Mouse (Mus musculus): ENCODE measurements around the gene Pard6b. TPM values are rescaled to one million over a fixed set of nuclear protein-coding genes. Genes with fewer than 3 reads are reported as not detected.
"Not testable (repeated sequence)": the region's sequence is repeated elsewhere in the genome, so short reads cannot be mapped to it uniquely, and the experiment has no call there.

The Pard6b gene
- polyA plus RNA-seq, 1 experiment from 2014 or later, result 7.1 TPM

DNA sequence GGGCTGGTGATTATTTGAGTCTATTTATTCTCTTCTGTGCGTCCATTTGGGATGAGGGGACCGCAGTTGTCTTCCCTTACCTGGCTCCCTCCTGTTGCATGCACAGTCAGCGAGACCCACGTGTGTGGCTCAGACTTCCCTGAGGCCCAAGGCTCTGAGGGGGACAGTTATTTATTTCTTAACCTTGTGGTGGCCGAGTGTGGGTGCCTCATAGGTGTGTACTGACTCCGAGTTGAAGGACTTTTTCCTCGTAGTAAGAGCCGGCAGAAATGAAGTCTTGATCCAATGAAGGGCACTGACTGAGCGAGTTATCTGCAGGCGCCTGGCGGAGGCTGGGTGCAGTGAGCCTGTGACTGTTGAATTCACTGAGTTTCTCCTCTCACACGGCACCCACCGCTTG lies 19.2 kb downstream of the Pard6b start:
- 86% methylated on average over 13 of the region's 13 CpGs for WGBS
- Histone ChIP-seq H3K9me3 (ENCODE audit: control insufficient read depth, low read length) (no peaks in the 10 kb centered on the region), H3K36me3 (ENCODE audit: control insufficient read depth, insufficient read depth, low read length) (no peaks in the 10 kb centered on the region), H3K4me3 (ENCODE audit: low read depth, low read length) (no peak overlapping the region), H3K9ac (ENCODE audit: low read depth, low read length) (no peak overlapping the region), H3K27ac (ENCODE audit: low read depth, low read length) (no peak overlapping the region), H3K27me3 (ENCODE audit: control insufficient read depth, insufficient read depth, low read length) (no peaks in the 10 kb centered on the region), H3K4me1 (replicated peaks; ENCODE audit: control insufficient read depth, insufficient read depth, low read length) (no peaks in the 10 kb centered on the region), H3K4me2 (replicated peaks; ENCODE audit: low read depth, low read length) (no peak overlapping the region)
- no peak for ATAC-seq (ENCODE audit: low FRiP score)
- DNase-seq (ENCODE audit: low spot score), result no peak

DNA sequence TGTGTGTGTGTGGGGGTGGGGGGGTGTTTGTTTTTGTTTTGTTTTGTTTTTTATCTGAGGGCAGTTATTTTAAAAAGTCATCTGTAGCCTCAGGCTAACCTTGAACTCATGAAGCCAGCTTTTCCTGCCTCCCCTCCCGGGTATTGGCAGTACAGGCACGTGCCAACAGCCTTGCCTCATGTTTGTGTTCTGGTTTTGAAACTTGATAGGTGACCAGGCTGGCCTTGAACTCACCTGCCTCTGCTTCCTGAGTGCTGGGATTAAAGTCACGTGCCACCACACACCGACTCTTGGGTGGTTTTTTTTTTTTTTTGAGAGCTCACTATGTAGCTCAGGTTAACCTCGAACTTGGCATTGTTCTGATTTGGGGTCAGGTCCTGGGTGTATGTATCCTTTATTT lies 21.0 kb downstream of the Pard6b start:
- 88% methylated on average over 5 of the region's 5 CpGs for WGBS
- no peak overlapping the region for H3K27ac ChIP-seq (ENCODE audit: low read depth, low read length)

DNA sequence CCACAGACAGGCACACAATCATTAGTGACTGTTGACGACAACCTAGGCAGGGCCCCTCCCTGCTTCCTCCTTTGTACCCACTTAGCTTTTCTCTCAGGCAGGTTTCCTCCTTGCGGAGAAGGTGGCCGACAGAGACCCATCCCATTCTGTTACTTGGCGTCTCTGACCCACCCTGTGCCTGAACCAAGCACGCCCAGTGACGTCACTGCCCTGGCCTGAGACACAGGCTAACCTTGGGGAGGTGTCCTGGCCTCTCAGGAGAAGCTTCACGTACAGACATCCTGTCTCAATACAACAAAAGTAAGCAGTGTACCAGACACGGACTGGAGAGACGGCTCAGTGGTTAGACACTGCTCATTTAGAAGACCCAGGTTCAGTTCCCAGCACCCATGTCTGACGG lies 22.5 kb downstream of the Pard6b start:
- WGBS, result 91% methylated on average over 10 of the region's 10 CpGs
- no peak overlapping the region for H3K4me3 ChIP-seq (ENCODE audit: low read depth, low read length)
- no peak for DNase-seq (ENCODE audit: low spot score)
- H3K9me3 ChIP-seq (ENCODE audit: control insufficient read depth, low read length), result no peaks in the 10 kb centered on the region
- no peak overlapping the region for H3K4me2 ChIP-seq (replicated peaks; ENCODE audit: low read depth, low read length)
- H3K9ac ChIP-seq (ENCODE audit: low read depth, low read length), result no peak overlapping the region
- H3K36me3 ChIP-seq (ENCODE audit: control insufficient read depth, insufficient read depth, low read length), result no peaks in the 10 kb centered on the region
- no peak for ATAC-seq (ENCODE audit: low FRiP score)
- no peak overlapping the region for H3K27ac ChIP-seq (ENCODE audit: low read depth, low read length)
- no peaks in the 10 kb centered on the region for H3K4me1 ChIP-seq (replicated peaks; ENCODE audit: control insufficient read depth, insufficient read depth, low read length)
- no peaks in the 10 kb centered on the region for H3K27me3 ChIP-seq (ENCODE audit: control insufficient read depth, insufficient read depth, low read length)

More for the DNA sequence above, 21.0 kb downstream of the Pard6b start:
- no peak for ATAC-seq (ENCODE audit: low FRiP score)
- no peaks in the 10 kb centered on the region for H3K4me1 ChIP-seq (replicated peaks; ENCODE audit: control insufficient read depth, insufficient read depth, low read length)
- no peaks in the 10 kb centered on the region for H3K27me3 ChIP-seq (ENCODE audit: control insufficient read depth, insufficient read depth, low read length)
- no peak overlapping the region for H3K4me3 ChIP-seq (ENCODE audit: low read depth, low read length)
- H3K4me2 ChIP-seq (replicated peaks; ENCODE audit: low read depth, low read length), result no peak overlapping the region
- no peaks in the 10 kb centered on the region for H3K9me3 ChIP-seq (ENCODE audit: control insufficient read depth, low read length)
- no peaks in the 10 kb centered on the region for H3K36me3 ChIP-seq (ENCODE audit: control insufficient read depth, insufficient read depth, low read length)
- H3K9ac ChIP-seq (ENCODE audit: low read depth, low read length), result no peak overlapping the region
- no peak for DNase-seq (ENCODE audit: low spot score)

DNA sequence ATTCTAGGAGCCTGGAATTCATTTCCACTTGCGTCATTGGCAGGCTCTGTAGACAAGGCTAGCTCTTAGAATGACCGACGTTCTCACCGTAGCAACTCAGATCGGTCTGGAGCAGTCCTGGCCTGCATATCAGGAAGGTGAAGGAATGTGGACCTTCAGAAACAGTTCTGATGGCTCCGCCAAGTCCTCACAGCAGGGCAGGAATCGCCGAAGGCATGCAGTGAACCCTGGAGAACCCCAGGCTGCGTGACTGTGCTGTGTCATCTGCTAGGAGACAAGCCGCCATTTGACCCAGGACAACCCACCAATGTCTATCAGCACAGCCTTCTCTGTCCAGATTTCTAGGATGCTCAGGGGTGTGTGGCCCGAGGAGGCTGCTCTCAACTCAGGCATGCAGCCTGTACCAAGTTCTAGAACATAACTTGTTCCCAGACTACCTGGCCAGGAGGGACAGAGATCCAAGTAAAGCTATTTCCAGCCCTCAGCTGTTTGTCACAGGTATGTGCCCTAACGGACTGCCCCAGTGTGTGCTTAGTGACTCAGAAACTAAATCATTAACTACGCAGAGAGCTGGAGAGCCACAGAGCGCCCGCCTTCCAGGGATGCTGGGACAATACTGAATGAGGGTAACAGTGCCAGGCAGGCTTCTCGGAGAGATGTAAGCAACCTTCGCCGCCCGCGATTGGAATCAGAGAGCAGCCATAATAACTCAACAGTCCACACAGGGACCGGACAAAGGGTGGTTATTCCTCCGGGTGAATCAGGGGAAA lies 23.8 kb downstream of the Pard6b start:
- no peaks in the 10 kb centered on the region for H3K9me3 ChIP-seq (ENCODE audit: control insufficient read depth, low read length)
- no peak overlapping the region for H3K27ac ChIP-seq (ENCODE audit: low read depth, low read length)
- H3K9ac ChIP-seq (ENCODE audit: low read depth, low read length), result no peak overlapping the region
- H3K4me1 ChIP-seq (replicated peaks; ENCODE audit: control insufficient read depth, insufficient read depth, low read length), result no peaks in the 10 kb centered on the region
- ATAC-seq (ENCODE audit: low FRiP score) (no peak), DNase-seq (ENCODE audit: low spot score) (no peak)
- no peaks in the 10 kb centered on the region for H3K27me3 ChIP-seq (ENCODE audit: control insufficient read depth, insufficient read depth, low read length)
- H3K4me2 ChIP-seq (replicated peaks; ENCODE audit: low read depth, low read length), result no peak overlapping the region
- 79% methylated on average over 22 of the region's 22 CpGs for WGBS
- no peak overlapping the region for H3K4me3 ChIP-seq (ENCODE audit: low read depth, low read length)
- no peaks in the 10 kb centered on the region for H3K36me3 ChIP-seq (ENCODE audit: control insufficient read depth, insufficient read depth, low read length)

DNA sequence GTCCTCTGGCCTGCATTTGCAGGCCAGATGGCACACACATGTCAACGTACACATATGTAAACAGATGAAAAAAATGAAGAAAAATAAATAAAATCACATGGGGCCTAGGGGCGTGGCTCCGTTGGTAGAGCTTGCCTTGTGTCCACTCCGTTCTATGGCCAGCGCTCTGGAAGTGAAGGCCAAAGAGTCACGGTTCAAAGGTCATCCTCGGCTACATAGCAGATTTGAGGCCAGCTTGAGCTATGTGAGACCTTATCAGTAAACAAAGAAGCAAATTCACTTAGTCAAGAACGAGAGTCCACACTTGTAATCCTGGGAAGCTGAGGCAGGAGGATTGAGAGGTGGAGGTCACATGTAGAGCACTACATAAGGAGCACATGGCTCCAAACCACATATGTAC lies 24.5 kb downstream of the Pard6b start:
- H3K9me3 ChIP-seq (ENCODE audit: control insufficient read depth, low read length), result no peaks in the 10 kb centered on the region
- H3K4me1 ChIP-seq (replicated peaks; ENCODE audit: control insufficient read depth, insufficient read depth, low read length), result no peaks in the 10 kb centered on the region
- no peak overlapping the region for H3K4me2 ChIP-seq (replicated peaks; ENCODE audit: low read depth, low read length)
- H3K27me3 ChIP-seq (ENCODE audit: control insufficient read depth, insufficient read depth, low read length), result no peaks in the 10 kb centered on the region
- 70% methylated on average over 8 of the region's 8 CpGs for WGBS
- no peak for DNase-seq (ENCODE audit: low spot score)
- no peak overlapping the region for H3K9ac ChIP-seq (ENCODE audit: low read depth, low read length)
- H3K27ac ChIP-seq (ENCODE audit: low read depth, low read length), result no peak overlapping the region
- H3K4me3 ChIP-seq (ENCODE audit: low read depth, low read length), result no peak overlapping the region
- no peaks in the 10 kb centered on the region for H3K36me3 ChIP-seq (ENCODE audit: control insufficient read depth, insufficient read depth, low read length)
- no peak for ATAC-seq (ENCODE audit: low FRiP score)

DNA sequence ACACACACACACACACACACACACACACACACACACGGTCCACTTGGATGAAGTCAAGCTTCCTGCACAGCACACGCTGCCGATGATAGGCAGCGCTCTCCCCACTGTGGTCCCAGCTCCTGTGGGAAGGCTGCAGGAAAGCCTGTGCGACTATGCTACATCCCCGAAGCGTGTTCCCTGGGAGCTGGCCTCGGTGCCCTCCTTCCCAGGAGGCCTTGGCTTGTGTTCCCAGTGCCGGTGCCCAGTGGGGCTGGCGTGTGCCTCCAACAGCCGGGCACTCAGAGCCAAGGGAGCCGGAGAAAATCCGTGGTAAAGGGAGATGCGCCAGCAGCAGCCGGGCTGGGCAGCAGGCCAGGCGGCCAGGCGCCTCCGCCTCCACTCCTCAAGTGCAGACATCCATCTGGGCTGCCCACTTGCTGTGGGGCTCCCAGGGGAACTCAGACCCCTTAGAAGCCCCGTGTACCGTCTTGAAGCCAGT lies 25.9 kb downstream of the Pard6b start:
- WGBS, result 76% methylated on average over 20 of the region's 20 CpGs
- DNase-seq (ENCODE audit: low spot score) (peak; percentile 29), ATAC-seq (ENCODE audit: low FRiP score) (no peak)
- Histone ChIP-seq H3K36me3 (ENCODE audit: control insufficient read depth, insufficient read depth, low read length) (no peaks in the 10 kb centered on the region), H3K9ac (ENCODE audit: low read depth, low read length) (no peak overlapping the region), H3K4me3 (ENCODE audit: low read depth, low read length) (no peak overlapping the region), H3K27me3 (ENCODE audit: control insufficient read depth, insufficient read depth, low read length) (no peaks in the 10 kb centered on the region), H3K4me2 (replicated peaks; ENCODE audit: low read depth, low read length) (no peak overlapping the region), H3K4me1 (replicated peaks; ENCODE audit: control insufficient read depth, insufficient read depth, low read length) (no peaks in the 10 kb centered on the region), H3K27ac (ENCODE audit: low read depth, low read length) (peak overlapping the region; percentile 49; the same call in 1 of the 2 replicates), H3K9me3 (ENCODE audit: control insufficient read depth, low read length) (no peaks in the 10 kb centered on the region)

DNA sequence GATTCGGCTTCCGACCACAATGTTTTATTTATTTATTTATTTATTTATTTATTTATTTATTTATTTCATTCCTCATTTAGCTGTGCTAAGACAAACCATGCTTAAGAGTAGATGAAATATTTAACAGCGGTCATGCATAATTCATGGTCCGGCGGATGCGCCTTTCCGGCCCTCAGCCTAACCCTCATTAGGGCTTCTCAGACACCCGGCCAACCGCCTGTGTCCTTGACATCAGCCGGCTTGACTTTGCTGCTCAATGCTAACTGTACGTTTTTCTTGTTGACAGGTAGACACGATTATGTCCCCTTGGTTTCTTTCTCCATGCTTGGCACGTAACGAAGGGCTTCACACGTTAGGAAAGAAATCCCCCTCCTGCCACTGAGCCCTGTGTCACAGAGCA lies 26.6 kb downstream of the Pard6b start:
- H3K4me2 ChIP-seq (replicated peaks; ENCODE audit: low read depth, low read length), result no peak overlapping the region
- 0 out of 2 replicates have a peak overlapping the region, but pooled peaks have one; percentile 49 for H3K27ac ChIP-seq (ENCODE audit: low read depth, low read length)
- ATAC-seq (ENCODE audit: low FRiP score), result peak; percentile 56; the same call in 1 of the 2 replicates

DNA sequence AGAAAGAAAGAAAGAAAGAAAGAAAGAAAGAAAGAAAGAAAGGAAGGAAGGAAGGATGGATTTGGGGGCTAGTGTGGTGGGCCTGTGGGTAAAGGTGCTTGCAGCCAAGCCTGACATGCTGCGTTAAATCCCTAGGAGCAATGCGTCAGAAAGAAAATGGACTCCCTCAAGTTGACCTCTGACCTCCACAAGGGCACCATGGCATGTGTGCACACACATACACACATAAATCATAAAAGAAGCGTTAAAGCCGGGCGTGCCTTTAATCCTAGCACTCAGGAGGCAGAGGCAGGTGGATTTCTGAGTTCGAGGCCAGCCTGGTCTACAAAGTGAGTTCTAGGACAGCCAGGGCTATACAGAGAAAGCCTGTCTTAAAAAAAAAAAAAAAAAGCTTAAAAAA lies 27.1 kb downstream of the Pard6b start:
- 84% methylated on average over 6 of the region's 6 CpGs for WGBS
- not testable (repeated sequence) for H3K4me1 ChIP-seq (replicated peaks; ENCODE audit: control insufficient read depth, insufficient read depth, low read length); H3K36me3 ChIP-seq (ENCODE audit: control insufficient read depth, insufficient read depth, low read length); DNase-seq (ENCODE audit: low spot score); H3K4me3 ChIP-seq (ENCODE audit: low read depth, low read length); ATAC-seq (ENCODE audit: low FRiP score); H3K9me3 ChIP-seq (ENCODE audit: control insufficient read depth, low read length); H3K27ac ChIP-seq (ENCODE audit: low read depth, low read length); H3K9ac ChIP-seq (ENCODE audit: low read depth, low read length); H3K27me3 ChIP-seq (ENCODE audit: control insufficient read depth, insufficient read depth, low read length); H3K4me2 ChIP-seq (replicated peaks; ENCODE audit: low read depth, low read length)

More for the DNA sequence above, 26.6 kb downstream of the Pard6b start:
- Histone ChIP-seq H3K4me1 (replicated peaks; ENCODE audit: control insufficient read depth, insufficient read depth, low read length) (no peaks in the 10 kb centered on the region), H3K4me3 (ENCODE audit: low read depth, low read length) (no peak overlapping the region), H3K9me3 (ENCODE audit: control insufficient read depth, low read length) (no peaks in the 10 kb centered on the region), H3K36me3 (ENCODE audit: control insufficient read depth, insufficient read depth, low read length) (no peaks in the 10 kb centered on the region), H3K9ac (ENCODE audit: low read depth, low read length) (no peak overlapping the region), H3K27me3 (ENCODE audit: control insufficient read depth, insufficient read depth, low read length) (no peaks in the 10 kb centered on the region)
- 73% methylated on average over 15 of the region's 15 CpGs for WGBS
- DNase-seq (ENCODE audit: low spot score), result peak; percentile 40

DNA sequence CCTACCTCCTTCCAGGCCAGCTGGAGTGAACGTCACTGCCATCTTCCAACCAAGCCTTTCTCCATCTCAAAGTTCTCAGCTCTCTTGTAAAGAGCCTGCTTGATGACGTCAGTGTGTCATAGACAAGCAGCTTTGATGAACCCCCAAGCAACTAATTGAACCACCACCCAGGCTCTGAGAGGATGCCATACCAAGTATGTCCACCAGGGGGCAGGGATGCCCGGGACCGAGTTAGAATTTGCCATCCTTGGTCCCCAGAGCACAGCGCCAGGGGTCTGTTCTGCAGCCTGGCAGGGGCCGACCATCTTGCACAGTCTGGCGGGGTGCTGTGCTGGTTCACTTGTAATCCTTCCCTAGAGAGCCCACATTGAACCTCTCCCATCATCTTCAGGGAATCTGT lies 31.1 kb downstream of the Pard6b start:
- Histone ChIP-seq H3K27ac (ENCODE audit: low read depth, low read length) (no peak overlapping the region), H3K4me2 (replicated peaks; ENCODE audit: low read depth, low read length) (no peak overlapping the region), H3K9me3 (ENCODE audit: control insufficient read depth, low read length) (no peaks in the 10 kb centered on the region), H3K9ac (ENCODE audit: low read depth, low read length) (no peak overlapping the region), H3K4me3 (ENCODE audit: low read depth, low read length) (no peak overlapping the region), H3K36me3 (ENCODE audit: control insufficient read depth, insufficient read depth, low read length) (no peaks in the 10 kb centered on the region), H3K4me1 (replicated peaks; ENCODE audit: control insufficient read depth, insufficient read depth, low read length) (0 out of 2 replicates have a peak, but pooled peaks cover 3% of the 10 kb centered on the region), H3K27me3 (ENCODE audit: control insufficient read depth, insufficient read depth, low read length) (no peaks in the 10 kb centered on the region)
- WGBS, result 7% methylated on average over 7 of the region's 7 CpGs
- ATAC-seq (ENCODE audit: low FRiP score) (no peak), DNase-seq (ENCODE audit: low spot score) (peak; percentile 86)
